Mouse (Mus musculus) limb, embryonic 14.5 days (tissue): Measurements from ENCODE around the gene Psg22. TPM values are rescaled to one million over a fixed set of nuclear protein-coding genes. Genes with fewer than 3 reads are reported as not detected.
"Not testable (repeated sequence)": the region's sequence is repeated elsewhere in the genome, so short reads cannot be mapped to it uniquely, and the experiment has no call there.

Experiments used
- ATAC-seq: fragments of 200-750 bp; cut with Nextera tagmentation; 2 replicates; pipeline ENCODE4 v1.8.0; 2017; ENCODE audit warnings: low read depth, moderate number of reproducible peaks, moderate TSS enrichment; ENCODE audit not compliant: low FRiP score
- DNase-seq: peaks from one replicate; pipeline ENCODE4 v3.0.0-alpha.2; 2015; ENCODE audit warnings: low spot score
- H3K27ac ChIP-seq: fragments of 300-500 bp; sonication (generic); replicated peaks from 2 replicates; pipeline ENCODE4 v1.5.1; 2014; ENCODE audit warnings: low read depth, mild to moderate bottlenecking, low read length, moderate library complexity, mixed read lengths
- H3K27me3 ChIP-seq: fragments of 300-500 bp; sonication (generic); 2 replicates; pipeline ENCODE4 v1.6.1; 2014; ENCODE audit warnings: low read length, mixed read lengths; ENCODE audit not compliant: control insufficient read depth, insufficient read depth
- H3K36me3 ChIP-seq: fragments of 300-500 bp; sonication (generic); 2 replicates; pipeline ENCODE4 v1.6.1; 2014; ENCODE audit warnings: mild to moderate bottlenecking, low read length, moderate library complexity, mixed read lengths; ENCODE audit not compliant: control insufficient read depth, insufficient read depth
- H3K4me1 ChIP-seq: fragments of 300-500 bp; sonication (generic); 2 replicates; pipeline ENCODE4 v1.6.1; 2014; ENCODE audit warnings: antibody characterized with exemption, low read length, mixed read lengths; ENCODE audit not compliant: control insufficient read depth, insufficient read depth
- H3K4me2 ChIP-seq: fragments of 300-500 bp; sonication (generic); replicated peaks from 2 replicates; pipeline ENCODE4 v1.6.1; 2014; ENCODE audit warnings: low read depth, mild to moderate bottlenecking, low read length, moderate library complexity; ENCODE audit not compliant: severe bottlenecking
- H3K4me3 ChIP-seq: fragments of 300-500 bp; sonication (generic); replicated peaks from 2 replicates; pipeline ENCODE4 v1.5.1; 2014; ENCODE audit warnings: low read length
- H3K9ac ChIP-seq: fragments of 300-500 bp; sonication (generic); 2 replicates; pipeline ENCODE4 v1.6.1; 2014; ENCODE audit warnings: mild to moderate bottlenecking, low read depth, low read length, moderate library complexity; ENCODE audit not compliant: severe bottlenecking
- H3K9me3 ChIP-seq: fragments of 300-500 bp; sonication (generic); 2 replicates; pipeline ENCODE4 v1.6.1; 2016; ENCODE audit warnings: low read length; ENCODE audit not compliant: control insufficient read depth
- POLR2A ChIP-seq: fragments of 200-500 bp; IDR thresholded peaks from 2 replicates; pipeline ENCODE4 v1.8.0; 2012; ENCODE audit warnings: inconsistent platforms, mild to moderate bottlenecking, moderate library complexity, borderline replicate concordance; ENCODE audit not compliant: insufficient read depth, insufficient read length; ENCODE audit errors: extremely low read depth
- WGBS: fragments of 180-500 bp; shearing (Covaris S2); extraction: QIAGEN DNeasy Blood & Tissue Kit; methylation state at CpG from one replicate; pipeline ENCODE4 v1.1.7; 2014; 5-methylcytosine and 5-hydroxymethylcytosine counted together
- polyA plus RNA-seq, 2 experiments: library from polyadenylated mRNA; depleted of rRNA in 1 of 2; stranded (reverse) in 1 of 2; unstranded in 1 of 2; fragments of >200 nt; fragmentation: Nextera tagmentation in 1 of 2; extraction: Ambion mirVana in 1 of 2; gene quantifications; 2 replicates each; pipeline versions ENCODE4 v1.2.1 to v1.2.3; 2012 to 2014

The Psg22 gene
- polyA plus RNA-seq, 2 experiments: 0.04 TPM; not detected in 1

DNA sequence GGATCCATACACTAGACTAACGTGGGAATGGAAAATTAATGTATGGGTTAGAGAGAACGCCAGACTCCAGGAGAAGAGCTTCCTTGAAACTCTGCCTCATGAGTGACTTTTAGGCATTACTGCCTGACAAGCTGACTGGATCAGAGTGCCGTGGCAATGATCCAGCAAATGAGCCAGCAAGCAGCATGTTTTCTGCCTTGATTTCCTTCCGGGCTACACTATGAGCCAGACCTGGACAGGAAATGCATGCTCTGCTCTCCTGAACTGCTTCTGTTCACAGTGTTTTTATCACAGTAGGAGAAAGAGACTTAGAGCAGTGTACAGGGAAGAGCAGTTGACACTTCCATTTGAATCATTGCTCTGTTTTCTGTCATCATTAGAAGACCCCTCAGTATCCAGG is 2.3 kb upstream of the Psg22 start:
- DNase-seq: no peak
- WGBS: 89% methylated on average over 4 of the region's 4 CpGs
- no peak for TF ChIP-seq POLR2A
- no peaks in the 10 kb centered on the region for H3K27me3 ChIP-seq
- no peaks in the 10 kb centered on the region for H3K4me1 ChIP-seq
- H3K9ac ChIP-seq: no peak overlapping the region
- H3K27ac ChIP-seq: no peak overlapping the region
- no peak overlapping the region for H3K4me2 ChIP-seq
- no peak overlapping the region for H3K4me3 ChIP-seq
- ATAC-seq: no peak
- H3K9me3 ChIP-seq: no peaks in the 10 kb centered on the region
- H3K36me3 ChIP-seq: no peaks in the 10 kb centered on the region

DNA sequence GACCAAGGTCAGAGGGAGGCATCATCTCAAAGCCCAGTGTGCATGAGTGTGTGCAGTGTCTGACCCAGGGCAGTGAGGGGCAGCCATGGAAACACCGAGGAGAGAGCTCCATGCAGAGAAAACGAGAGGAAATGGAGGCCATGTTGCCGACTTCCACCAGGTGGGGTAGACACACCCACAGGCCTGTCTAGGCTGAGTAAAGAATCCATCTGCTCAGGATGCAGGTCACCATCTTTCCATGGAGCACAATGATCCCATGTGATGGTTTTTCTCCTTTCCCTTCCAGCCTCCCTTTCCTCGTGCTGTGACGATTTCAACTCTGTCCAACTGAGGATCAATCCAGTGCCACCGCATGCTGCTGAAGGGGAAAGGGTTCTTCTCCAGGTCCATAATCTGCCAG is 6.1 kb downstream of the Psg22 start:
- no peaks in the 10 kb centered on the region for H3K36me3 ChIP-seq
- no peaks in the 10 kb centered on the region for H3K27me3 ChIP-seq
- DNase-seq (no peak), ATAC-seq (no peak)
- no peak overlapping the region for H3K9ac ChIP-seq
- no peak overlapping the region for H3K27ac ChIP-seq
- WGBS: 79% methylated on average over 6 of the region's 6 CpGs
- no peak overlapping the region for H3K4me2 ChIP-seq
- H3K9me3 ChIP-seq: no peaks in the 10 kb centered on the region
- no peak for TF ChIP-seq POLR2A
- no peaks in the 10 kb centered on the region for H3K4me1 ChIP-seq
- no peak overlapping the region for H3K4me3 ChIP-seq

DNA sequence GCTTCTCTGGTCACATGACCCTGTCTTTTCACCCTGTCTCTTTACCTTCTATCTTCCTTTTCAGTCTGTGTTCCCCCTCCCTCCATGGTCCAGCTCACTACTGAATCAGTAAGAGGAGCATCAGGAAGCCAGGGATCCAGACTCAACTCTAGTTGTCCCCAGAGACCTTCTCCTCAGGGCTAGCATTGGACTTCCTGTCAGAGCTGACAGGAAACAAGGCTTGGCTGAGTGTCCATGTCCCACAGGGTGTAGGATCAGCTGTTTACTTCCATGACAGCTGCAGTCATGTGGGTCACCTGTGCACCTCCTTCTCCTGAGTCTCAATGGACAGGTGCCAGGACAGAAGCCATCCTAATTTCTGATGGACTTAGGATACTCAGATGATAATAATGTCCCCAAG is 8.0 kb downstream of the Psg22 start:
- DNase-seq, H3K27ac ChIP-seq, H3K4me3 ChIP-seq, H3K9ac ChIP-seq, H3K27me3 ChIP-seq, H3K4me2 ChIP-seq, H3K9me3 ChIP-seq, H3K36me3 ChIP-seq, H3K4me1 ChIP-seq, ATAC-seq: not testable (repeated sequence)

DNA sequence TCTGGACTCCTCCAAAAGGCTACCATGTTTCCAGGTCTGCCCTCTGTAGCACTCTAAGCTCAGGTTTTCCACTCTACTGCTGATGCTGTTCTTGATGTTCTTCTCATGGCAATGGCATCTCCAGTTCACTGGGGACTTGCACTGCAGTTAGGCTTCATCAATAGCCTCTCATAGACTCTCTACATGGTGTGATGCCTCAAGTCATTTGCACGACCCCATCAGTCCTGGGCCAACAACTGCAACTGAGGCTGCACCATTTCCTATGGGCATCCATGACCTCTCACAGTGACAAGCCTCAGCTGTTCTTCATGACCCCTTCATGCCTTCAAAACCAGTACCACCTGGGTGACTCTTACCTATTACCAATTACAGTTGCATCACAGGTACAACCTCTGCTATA is 10.5 kb downstream of the Psg22 start:
- H3K27me3 ChIP-seq: no peaks in the 10 kb centered on the region
- no peak for ATAC-seq
- H3K4me2 ChIP-seq: no peak overlapping the region
- H3K4me3 ChIP-seq: no peak overlapping the region
- H3K9ac ChIP-seq: no peak overlapping the region
- no peaks in the 10 kb centered on the region for H3K4me1 ChIP-seq
- DNase-seq: no peak
- H3K9me3 ChIP-seq: no peaks in the 10 kb centered on the region
- H3K36me3 ChIP-seq: no peaks in the 10 kb centered on the region
- 68% methylated on average over 1 of the region's 1 CpGs for WGBS
- H3K27ac ChIP-seq: no peak overlapping the region
- TF ChIP-seq POLR2A: no peak

DNA sequence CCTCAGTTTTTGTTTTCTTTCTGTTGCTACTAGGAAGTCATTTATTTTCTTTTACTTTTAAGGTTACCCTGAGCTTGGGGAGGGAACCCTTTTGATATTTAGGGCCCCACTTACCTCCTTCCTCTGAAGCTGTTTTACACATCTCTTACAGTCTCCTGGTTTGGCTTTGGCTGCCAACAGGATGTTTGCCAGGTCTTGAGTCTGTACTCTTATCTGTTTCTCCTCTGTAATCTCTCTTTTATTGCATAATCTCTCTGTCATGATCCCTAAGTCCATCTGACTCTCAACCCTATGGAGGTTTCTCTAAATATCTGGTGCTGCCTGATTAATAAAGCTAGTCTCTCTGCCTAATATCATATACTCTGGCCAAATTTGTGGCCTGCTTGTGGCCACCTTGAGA is 15.2 kb downstream of the Psg22 start:
- Histone ChIP-seq H3K36me3 (no peaks in the 10 kb centered on the region), H3K9me3 (no peaks in the 10 kb centered on the region), H3K4me1 (no peaks in the 10 kb centered on the region), H3K4me2 (no peak overlapping the region), H3K4me3 (no peak overlapping the region), H3K9ac (no peak overlapping the region), H3K27me3 (no peaks in the 10 kb centered on the region), H3K27ac (no peak overlapping the region)
- DNase-seq (no peak), ATAC-seq (no peak)
- TF ChIP-seq POLR2A: no peak

DNA sequence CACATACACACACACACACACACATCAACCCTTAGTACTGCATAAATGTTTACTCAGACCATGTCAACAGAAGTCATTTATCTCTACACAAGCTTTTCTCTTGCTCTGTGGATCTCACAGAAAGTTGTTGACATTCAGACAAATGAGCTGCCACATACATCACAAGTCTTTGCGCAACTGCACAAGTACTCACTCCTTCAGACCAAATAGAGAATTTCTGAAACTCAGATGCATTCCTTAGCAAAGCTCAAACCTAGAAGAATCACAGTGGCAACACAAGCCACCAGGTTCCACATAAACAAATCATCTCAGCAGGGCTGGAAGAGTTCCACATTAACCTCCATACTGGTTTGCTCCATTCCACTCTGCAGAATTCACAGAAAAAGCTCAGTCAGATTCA is 16.6 kb downstream of the Psg22 start:
- ATAC-seq (no peak), DNase-seq (no peak)
- WGBS: 84% methylated on average over 1 of the region's 1 CpGs

More for the DNA sequence above, 16.6 kb downstream of the Psg22 start:
- Histone ChIP-seq H3K27ac (no peak overlapping the region), H3K4me3 (no peak overlapping the region), H3K27me3 (no peaks in the 10 kb centered on the region), H3K36me3 (no peaks in the 10 kb centered on the region), H3K9ac (no peak overlapping the region), H3K9me3 (no peaks in the 10 kb centered on the region), H3K4me2 (no peak overlapping the region), H3K4me1 (no peaks in the 10 kb centered on the region)
- TF ChIP-seq POLR2A: no peak
